Mouse (Mus musculus) liver, embryonic 11.5 days (tissue): ENCODE data around the gene Capza1. TPM values are rescaled to one million over a fixed set of nuclear protein-coding genes. Genes with fewer than 3 reads are reported as not detected.

Experiments used
- ATAC-seq: fragments of 200-750 bp; cut with Nextera tagmentation; replicated peaks from 2 replicates; pipeline ENCODE4 v1.8.0; 2017; ENCODE audit warnings: moderate number of reproducible peaks, mild to moderate bottlenecking, moderate TSS enrichment, moderate library complexity; ENCODE audit not compliant: low FRiP score
- DNase-seq: peaks from one replicate; pipeline ENCODE4 v3.0.0-alpha.2; 2017; ENCODE audit warnings: low spot score
- H3K27ac ChIP-seq: fragments of 300-500 bp; sonication (generic); 2 replicates; pipeline ENCODE4 v1.5.1; 2014; ENCODE audit warnings: mild to moderate bottlenecking, low read depth, low read length, control low read depth
- H3K27me3 ChIP-seq: fragments of 300-500 bp; sonication (generic); replicated peaks from 2 replicates; pipeline ENCODE4 v1.6.1; 2014; ENCODE audit warnings: low read length, mixed read lengths; ENCODE audit not compliant: control insufficient read depth, insufficient read depth
- H3K36me3 ChIP-seq: fragments of 300-500 bp; sonication (generic); 2 replicates; pipeline ENCODE4 v1.6.1; 2014; ENCODE audit warnings: mild to moderate bottlenecking, low read length, moderate library complexity, mixed read lengths; ENCODE audit not compliant: control insufficient read depth, insufficient read depth
- H3K4me1 ChIP-seq: fragments of 300-500 bp; sonication (generic); replicated peaks from 2 replicates; pipeline ENCODE4 v1.6.1; 2014; ENCODE audit warnings: low read length, mixed read lengths; ENCODE audit not compliant: control insufficient read depth, insufficient read depth
- H3K4me2 ChIP-seq: fragments of 300-500 bp; sonication (generic); 2 replicates; pipeline ENCODE4 v1.6.1; 2014; ENCODE audit warnings: mild to moderate bottlenecking, control low read depth, moderate library complexity
- H3K4me3 ChIP-seq: fragments of 300-500 bp; sonication (generic); 2 replicates; pipeline ENCODE4 v1.5.1; 2014; ENCODE audit warnings: low read depth, low read length, control low read depth
- H3K9ac ChIP-seq: fragments of 300-500 bp; sonication (generic); 2 replicates; pipeline ENCODE4 v1.6.1; 2014; ENCODE audit warnings: low read depth, low read length, control low read depth
- H3K9me3 ChIP-seq: fragments of 300-500 bp; sonication (generic); 2 replicates; pipeline ENCODE4 v1.6.1; 2016; ENCODE audit warnings: low read length, inconsistent platforms, mixed read lengths; ENCODE audit not compliant: control insufficient read depth
- WGBS: fragments of 180-500 bp; shearing (Covaris S2); extraction: QIAGEN DNeasy Blood & Tissue Kit; methylation state at CpG from one replicate; pipeline ENCODE4 v1.1.7; 2014; 5-methylcytosine and 5-hydroxymethylcytosine counted together
- polyA plus RNA-seq: library from polyadenylated mRNA; unstranded; fragments of >200 nt; fragmentation: Nextera tagmentation; extraction: Ambion mirVana; gene quantifications from 2 replicates; pipeline ENCODE4 v1.2.1, GENCODE M21; 2014

Gene Capza1
- polyA plus RNA-seq, 1 experiment from 2014 or later = 169 TPM

DNA sequence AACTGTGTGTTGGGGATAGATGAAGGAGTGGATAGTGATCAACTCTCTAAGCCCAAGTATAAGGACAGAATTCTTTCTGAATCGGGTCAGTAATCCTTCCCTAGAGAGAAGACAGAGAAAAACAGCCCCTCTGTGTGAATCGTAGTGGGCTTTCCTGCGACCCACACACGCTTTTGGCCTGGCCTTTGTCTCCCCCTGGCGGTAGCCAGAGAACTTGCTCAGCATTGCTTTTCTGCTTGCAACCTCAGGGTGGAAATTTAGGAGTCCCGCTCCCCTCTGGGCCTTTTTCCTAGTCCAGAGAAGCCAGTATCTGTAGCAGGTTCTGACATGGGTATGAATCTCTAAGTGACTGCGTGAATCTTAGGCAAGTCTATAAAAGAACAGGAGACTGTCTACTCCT lies 84.4 kb downstream of the Capza1 start:
- 4% methylated on average over 7 of the region's 7 CpGs for WGBS
- peak; percentile 65 for DNase-seq
- no peak overlapping the region for H3K27ac ChIP-seq
- H3K4me3 ChIP-seq = no peak overlapping the region
- H3K4me2 ChIP-seq = no peak overlapping the region
- no peak for ATAC-seq
- H3K9ac ChIP-seq = no peak overlapping the region
- H3K4me1 ChIP-seq = peaks cover 10% of the 10 kb centered on the region
- H3K9me3 ChIP-seq = no peaks in the 10 kb centered on the region
- peaks cover 85% of the 10 kb centered on the region for H3K27me3 ChIP-seq
- H3K36me3 ChIP-seq = no peaks in the 10 kb centered on the region

DNA sequence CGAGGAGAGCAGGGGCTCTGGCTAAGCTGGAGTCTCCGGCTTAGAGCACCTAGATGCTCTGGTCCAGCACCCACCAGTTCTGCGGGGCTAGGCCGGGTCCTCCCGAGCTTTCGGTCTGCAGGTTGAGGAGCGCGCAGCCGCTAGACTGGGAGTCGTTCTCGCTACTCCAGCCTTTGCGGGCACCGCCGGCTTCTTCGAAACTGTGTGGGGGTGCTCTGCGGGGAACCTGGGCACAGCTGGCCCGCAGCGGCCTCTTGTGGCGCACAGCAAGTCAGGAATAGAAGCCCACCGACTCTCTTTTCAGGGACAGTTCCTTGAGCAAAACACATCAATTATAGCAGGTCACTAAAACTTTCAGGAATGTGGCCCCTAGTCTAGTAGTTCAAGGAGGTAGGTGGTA lies 87.0 kb downstream of the Capza1 start:
- ATAC-seq (no peak), DNase-seq (no peak)
- Histone ChIP-seq H3K27ac (no peak overlapping the region), H3K9ac (no peak overlapping the region), H3K4me3 (peak overlapping the region; percentile 25), H3K4me1 (peaks cover 10% of the 10 kb centered on the region), H3K4me2 (peak overlapping the region; percentile 38), H3K36me3 (no peaks in the 10 kb centered on the region), H3K9me3 (no peaks in the 10 kb centered on the region), H3K27me3 (peaks cover 72% of the 10 kb centered on the region)
- 4% methylated on average over 20 of the region's 20 CpGs for WGBS

DNA sequence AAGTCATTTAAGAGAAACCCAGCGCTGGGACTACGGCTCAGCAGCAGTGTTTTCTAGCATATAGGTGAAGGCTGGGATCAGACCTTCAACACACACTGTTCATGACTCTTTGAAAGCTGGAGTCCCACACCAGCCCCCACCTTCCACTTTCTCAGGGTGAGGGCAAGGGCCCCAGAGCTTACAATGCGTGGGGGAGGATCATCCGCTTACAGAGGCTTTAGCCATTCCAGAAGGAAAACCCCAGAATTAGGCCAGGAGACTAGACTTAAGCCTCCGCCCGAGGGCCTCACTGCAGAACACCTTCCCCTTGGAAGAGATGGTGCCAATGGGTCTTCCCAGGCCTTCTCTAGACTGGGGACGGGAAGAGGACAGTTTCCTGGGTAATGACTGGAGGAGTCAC lies 91.0 kb downstream of the Capza1 start:
- WGBS = 73% methylated on average over 7 of the region's 7 CpGs

More for the DNA sequence above, 91.0 kb downstream of the Capza1 start:
- ATAC-seq = no peak
- Histone ChIP-seq H3K4me3 (no peak overlapping the region), H3K36me3 (no peaks in the 10 kb centered on the region), H3K27ac (no peak overlapping the region), H3K27me3 (peaks cover 37% of the 10 kb centered on the region), H3K4me1 (0 out of 2 replicates have a peak, but pooled peaks cover 2% of the 10 kb centered on the region), H3K9ac (no peak overlapping the region), H3K4me2 (no peak overlapping the region), H3K9me3 (no peaks in the 10 kb centered on the region)
- DNase-seq = no peak

Other genes with a start within 250 kb of the Capza1 start
- 92.2 and 109 TPM in 2 replicates for gene Slc16a1, start 225.8 kb downstream of the Capza1 start, polyA plus RNA-seq
- gene Ppm1j, start 83.4 kb downstream of the Capza1 start, polyA plus RNA-seq = 1.8 and 1.9 TPM in 2 replicates
- not detected in 2 replicates for gene Fam19a3, start 82.7 kb downstream of the Capza1 start, polyA plus RNA-seq
- 57.3 and 64.9 TPM in 2 replicates for gene Rhoc, start 76.1 kb downstream of the Capza1 start, polyA plus RNA-seq
- gene Mov10, start 45.9 kb downstream of the Capza1 start, polyA plus RNA-seq = 36.0 and 37.7 TPM in 2 replicates
- gene St7l, start 500 bp downstream of the Capza1 start, polyA plus RNA-seq = 22.5 and 25.6 TPM in 2 replicates
- gene Wnt2b, start 97.4 kb upstream of the Capza1 start, polyA plus RNA-seq = 0.52 and 0.73 TPM in 2 replicates
- 12.1 and 12.6 TPM in 2 replicates for gene Cttnbp2nl, start 188.6 kb upstream of the Capza1 start, polyA plus RNA-seq
- gene 4930564D02Rik, start 202.3 kb upstream of the Capza1 start, polyA plus RNA-seq = not detected in 2 replicates